ENCODE assay signal across 13 mouse cellular contexts in genomic region chr3:108772811-108773210, GRCm38 (mm10). TPM values are rescaled to one million over a fixed set of nuclear protein-coding genes. Genes with fewer than 3 reads are reported as not detected.
A peak's percentile ranks its signal among the peaks of the same experiment; 100 is the strongest.
DNase-seq lines count a peak whose midpoint lies in the region; ATAC-seq and TF ChIP-seq lines count a peak whose summit lies in the region.
"Had no signal": no experiment of that assay in that cellular context is flagged by ENCODE, and none has a peak within 500 bp of the region (broad histone marks: within the 10 kb centered on the region; RNA-seq: fewer than 3 reads in every experiment).

No protein-coding gene starts in this region.

- no peak for TF ChIP-seq EP300 in stomach, postnatal 0 days (optimal IDR thresholded peaks at IDR 0.05)

- no peak for ATAC-seq in CD4-positive, CD25-positive, alpha-beta regulatory T cell, adult 4 months
- no peak for ATAC-seq in stomach, postnatal 0 days (ENCODE audit: low FRiP score, low TSS enrichment)
- ATAC-seq: forebrain, embryonic 15.5 days had no signal

- no peaks in the 10 kb centered on the region for H3K9me3 ChIP-seq in stomach, postnatal 0 days (ENCODE audit: control insufficient read depth, low read length)
- H3K9me3 ChIP-seq: forebrain, embryonic 15.5 days; hindbrain, embryonic 15.5 days had no signal

- no peak overlapping the region for H3K4me3 ChIP-seq in left cerebral cortex, adult 2 months
- no peak overlapping the region for H3K4me3 ChIP-seq in stomach, postnatal 0 days (ENCODE audit: low read depth, low read length)
- H3K4me3 ChIP-seq: forebrain, embryonic 15.5 days; hindbrain, embryonic 15.5 days had no signal

- TF ChIP-seq CTCF in left cerebral cortex, adult 2 months (IDR thresholded peaks at IDR 0.05): peak; percentile 14
- TF ChIP-seq CTCF in stomach, postnatal 0 days (IDR thresholded peaks at IDR 0.05; ENCODE audit: low read depth): peak; percentile 65

- WGBS in stomach, postnatal 0 days: 84% methylated on average over 3 of the region's 3 CpGs

- intact Hi-C loops in left cerebral cortex, adult 2 months (cut with DNase I): no loop called here
- intact Hi-C loops in left cerebral cortex, postnatal 10 days (cut with DNase I): loop anchor here (5.0 kb wide), 2 partner anchors 51 to 71 kb away; partner anchors contain the start of gene Gpsm2

- DNase-seq in CD4-positive, CD25-positive, alpha-beta regulatory T cell, adult 2 months (ENCODE audit: low read depth, low spot score): peak; percentile 28
- no peak for DNase-seq in left cerebral cortex, adult 2 months (ENCODE audit: extremely low spot score in 1 of 2, low spot score in 2 of 2)
- no peak for DNase-seq in left cerebral cortex, postnatal 10 days (ENCODE audit: extremely low spot score in 1 of 2, low spot score in 2 of 2)
- peak; percentile 21 for DNase-seq in thymus, postnatal 4 days
- no peak for DNase-seq in thymus, postnatal 25 days
- DNase-seq in stomach, postnatal 0 days (ENCODE audit: low spot score): no peak
- no peak for DNase-seq in layer of hippocampus, postnatal 36 days
- DNase-seq: adrenal gland, adult 2 months had no signal

- no peak overlapping the region for H3K4me2 ChIP-seq in stomach, postnatal 0 days (replicated peaks; ENCODE audit: low read depth)
- H3K4me2 ChIP-seq: forebrain, embryonic 15.5 days; hindbrain, embryonic 15.5 days had no signal

- H3K4me1 ChIP-seq in stomach, postnatal 0 days (replicated peaks; ENCODE audit: control insufficient read depth, insufficient read depth): peaks cover 2% of the 10 kb centered on the region; the same call in 1 of the 2 replicates

- no peak overlapping the region for H3K9ac ChIP-seq in stomach, postnatal 0 days (ENCODE audit: low read length)
- H3K9ac ChIP-seq: forebrain, embryonic 15.5 days; hindbrain, embryonic 15.5 days had no signal

- no peaks in the 10 kb centered on the region for H3K36me3 ChIP-seq in stomach, postnatal 0 days (ENCODE audit: control insufficient read depth, insufficient read depth, low read length)
- H3K36me3 ChIP-seq: forebrain, embryonic 15.5 days; hindbrain, embryonic 15.5 days had no signal

- no peaks in the 10 kb centered on the region for H3K27me3 ChIP-seq in stomach, postnatal 0 days (ENCODE audit: control insufficient read depth, insufficient read depth, low read length)
- H3K27me3 ChIP-seq: forebrain, embryonic 15.5 days; hindbrain, embryonic 15.5 days had no signal

- no peak overlapping the region for H3K27ac ChIP-seq in left cerebral cortex, adult 2 months
- H3K27ac ChIP-seq in stomach, postnatal 0 days (replicated peaks): no peak overlapping the region
- H3K27ac ChIP-seq: forebrain, embryonic 15.5 days; hindbrain, embryonic 15.5 days had no signal

RNA-seq across cellular contexts. Expression of gene Aknad1, which starts 33.4 kb away (rescaled TPM):
- not detected for polyA plus RNA-seq in CD4-positive, CD25-positive, alpha-beta regulatory T cell, adult 4 months (2017; shearing (Covaris generic))
- not detected for total RNA-seq in left cerebral cortex, adult 2 months (2021)
- total RNA-seq in left cerebral cortex, postnatal 10 days (2021): under 1 TPM in 1 of 2 experiments, not detected in 1; 0.28 TPM
- 0.30 and 0.85 TPM in 2 replicates for polyA plus RNA-seq in stomach, postnatal 0 days (2015; fragmentation: Nextera tagmentation; extraction: Ambion mirVana)
- total RNA-seq in layer of hippocampus, postnatal 36 days (2021): under 1 TPM; 0.10 to 0.13 TPM
- total RNA-seq: adrenal gland, adult 2 months; megakaryocyte progenitor cell, adult 5-6 weeks had no signal
- polyA plus RNA-seq: adrenal gland, adult 2 months; forebrain, embryonic 15.5 days; heart, embryonic 14.5 days; hindbrain, embryonic 15.5 days had no signal

RNA-seq across cellular contexts. Expression of gene Gpsm2, which starts 50.7 kb away (rescaled TPM):
- polyA plus RNA-seq in CD4-positive, CD25-positive, alpha-beta regulatory T cell, adult 4 months (2017; shearing (Covaris generic)): 1 to 10 TPM in 1 of 2 experiments, under 1 TPM in 1; 0.82 to 2.1 TPM
- 10 to 100 TPM; 12.2 to 13.5 TPM for total RNA-seq in left cerebral cortex, adult 2 months (2021)
- total RNA-seq in left cerebral cortex, postnatal 10 days (2021): 10 to 100 TPM; 12.8 to 13.4 TPM
- 31.1 and 32.0 TPM in 2 replicates for polyA plus RNA-seq in stomach, postnatal 0 days (2015; fragmentation: Nextera tagmentation; extraction: Ambion mirVana)
- 10 to 100 TPM; 15.9 to 19.6 TPM for total RNA-seq in layer of hippocampus, postnatal 36 days (2021)

Comparison
In these comparisons a context has a peak if more than half of its experiments do, and no peak if none do; other contexts are left out.
1. DNase-seq: peak in CD4-positive, CD25-positive, alpha-beta regulatory T cell, adult 2 months (single experiment) and thymus, postnatal 4 days (single experiment); none in left cerebral cortex, adult 2 months (0 of 2), left cerebral cortex, postnatal 10 days (0 of 2), thymus, postnatal 25 days (single experiment), stomach, postnatal 0 days (single experiment) and layer of hippocampus, postnatal 36 days (0 of 2).